Mouse (Mus musculus): ENCODE results near the gene Elmsan1. TPM values are rescaled to one million over a fixed set of nuclear protein-coding genes. Genes with fewer than 3 reads are reported as not detected.

Gene Elmsan1
- polyA plus RNA-seq, 1 experiment from 2014 or later = 12.5 TPM

- peaks cover 1% of the 10 kb centered on the region; the same call in 1 of the 2 replicates for H3K36me3 ChIP-seq
- H3K9ac ChIP-seq = no peak overlapping the region
- WGBS = 57% methylated on average over 10 of the region's 10 CpGs
- H3K4me1 ChIP-seq = peaks cover 83% of the 10 kb centered on the region
- H3K4me3 ChIP-seq = no peak overlapping the region
- no peak overlapping the region for H3K4me2 ChIP-seq
- ATAC-seq (ENCODE audit: borderline replicate concordance, extremely low read depth, low FRiP score, low TSS enrichment) = no peak
- peak overlapping the region; percentile 36 for H3K27ac ChIP-seq
- no peaks in the 10 kb centered on the region for H3K9me3 ChIP-seq
- H3K27me3 ChIP-seq = no peaks in the 10 kb centered on the region
Measured at GRCm38 (mm10) chr12:84178652-84179445, 39.8 kb downstream of the Elmsan1 start.

GRCm38 (mm10) chr12:84178052-84178451, 40.6 kb downstream of the Elmsan1 start:
- Histone ChIP-seq H3K27ac (peak overlapping the region; percentile 96), H3K4me2 (no peak overlapping the region), H3K27me3 (no peaks in the 10 kb centered on the region), H3K9ac (no peak overlapping the region), H3K9me3 (no peaks in the 10 kb centered on the region), H3K4me3 (no peak overlapping the region), H3K36me3 (peaks cover 9% of the 10 kb centered on the region), H3K4me1 (peaks cover 91% of the 10 kb centered on the region)
- 39% methylated on average over 1 of the region's 1 CpGs for WGBS
- ATAC-seq (ENCODE audit: borderline replicate concordance, extremely low read depth, low FRiP score, low TSS enrichment) = no peak

DNA sequence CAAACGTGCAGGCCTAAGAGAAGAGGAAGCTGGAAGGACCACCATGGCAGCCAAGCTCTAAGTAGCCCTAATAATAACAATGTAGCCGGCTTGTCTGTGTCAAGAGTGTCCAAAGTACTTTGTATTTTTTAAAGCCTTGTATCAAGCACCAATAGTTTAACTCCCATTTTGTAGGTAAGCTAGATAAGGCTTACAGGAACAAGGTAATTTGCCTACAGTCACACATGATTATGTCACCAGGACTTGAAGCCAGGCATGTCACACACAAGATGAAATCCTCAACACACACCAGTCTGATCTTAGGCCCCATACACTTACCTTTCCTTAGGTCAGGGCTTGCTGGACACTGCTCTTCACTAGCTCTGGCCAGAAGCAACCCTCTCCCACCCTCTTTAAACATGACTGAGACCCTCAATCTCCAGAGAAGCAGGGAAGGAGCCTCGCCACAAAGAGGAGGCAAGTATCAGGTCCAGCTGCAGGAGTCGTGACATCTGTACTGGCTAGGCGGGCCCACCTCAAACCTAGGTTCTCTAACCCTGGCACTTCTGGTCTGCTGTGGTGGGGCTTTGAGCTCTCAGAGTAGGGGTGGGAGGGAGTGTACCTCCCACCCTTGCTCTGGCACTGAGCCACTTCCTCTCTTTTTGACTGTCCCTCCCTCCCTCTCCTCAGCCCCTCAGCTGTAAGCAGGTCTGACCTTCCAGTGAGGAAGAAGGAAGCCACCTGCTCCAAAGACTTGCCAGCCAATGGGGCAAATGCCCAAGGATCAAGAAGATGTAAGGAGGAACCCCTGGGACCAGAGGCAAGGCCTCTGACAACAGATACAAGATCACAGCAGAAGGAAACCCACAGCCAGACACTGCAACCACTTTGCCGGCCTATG, 41.6 kb downstream of the Elmsan1 start:
- peak overlapping the region; percentile 61; the same call in 1 of the 2 replicates for H3K4me2 ChIP-seq
- H3K27ac ChIP-seq = peak overlapping the region; percentile 96
- H3K36me3 ChIP-seq = peaks cover 17% of the 10 kb centered on the region
- no peaks in the 10 kb centered on the region for H3K9me3 ChIP-seq
- H3K4me1 ChIP-seq = peaks cover 92% of the 10 kb centered on the region
- no peak for ATAC-seq (ENCODE audit: borderline replicate concordance, extremely low read depth, low FRiP score, low TSS enrichment)
- no peak overlapping the region for H3K4me3 ChIP-seq
- H3K27me3 ChIP-seq = no peaks in the 10 kb centered on the region
- WGBS = 28% methylated on average over 6 of the region's 6 CpGs
- H3K9ac ChIP-seq = 0 out of 2 replicates have a peak overlapping the region, but pooled peaks have one; percentile 31

GRCm38 (mm10) chr12:84176126-84176769, 42.4 kb downstream of the Elmsan1 start:
- ATAC-seq (ENCODE audit: borderline replicate concordance, extremely low read depth, low FRiP score, low TSS enrichment) = peak; percentile 9; the same call in 1 of the 2 replicates
- 11% methylated on average over 13 of the region's 13 CpGs for WGBS
- peaks cover 83% of the 10 kb centered on the region for H3K4me1 ChIP-seq
- H3K9me3 ChIP-seq = no peaks in the 10 kb centered on the region
- H3K27me3 ChIP-seq = no peaks in the 10 kb centered on the region
- H3K9ac ChIP-seq = peak overlapping the region; percentile 45
- peaks cover 26% of the 10 kb centered on the region for H3K36me3 ChIP-seq
- peak overlapping the region; percentile 61 for H3K4me2 ChIP-seq
- H3K27ac ChIP-seq = peak overlapping the region; percentile 96
- peak overlapping the region; percentile 37 for H3K4me3 ChIP-seq

- peak; percentile 81 for ATAC-seq (ENCODE audit: borderline replicate concordance, extremely low read depth, low FRiP score, low TSS enrichment)
- Histone ChIP-seq H3K27me3 (no peaks in the 10 kb centered on the region), H3K27ac (peak overlapping the region; percentile 96), H3K4me2 (peak overlapping the region; percentile 61), H3K4me3 (peak overlapping the region; percentile 37), H3K9me3 (no peaks in the 10 kb centered on the region), H3K36me3 (peaks cover 32% of the 10 kb centered on the region), H3K4me1 (peaks cover 77% of the 10 kb centered on the region), H3K9ac (peak overlapping the region; percentile 45)
- under 1% methylated on average over 20 of the region's 20 CpGs for WGBS
Measured at GRCm38 (mm10) chr12:84175659-84176061, 43.0 kb downstream of the Elmsan1 start.

GRCm38 (mm10) chr12:84174871-84175270, 43.8 kb downstream of the Elmsan1 start:
- no peak overlapping the region for H3K4me3 ChIP-seq
- H3K36me3 ChIP-seq = peaks cover 34% of the 10 kb centered on the region
- 40% methylated on average over 6 of the region's 6 CpGs for WGBS
- peaks cover 69% of the 10 kb centered on the region for H3K4me1 ChIP-seq
- H3K4me2 ChIP-seq = peak overlapping the region; percentile 61
- H3K27me3 ChIP-seq = no peaks in the 10 kb centered on the region
- ATAC-seq (ENCODE audit: borderline replicate concordance, extremely low read depth, low FRiP score, low TSS enrichment) = peak; percentile 32; the same call in 1 of the 2 replicates
- no peak overlapping the region for H3K9ac ChIP-seq
- no peaks in the 10 kb centered on the region for H3K9me3 ChIP-seq
- H3K27ac ChIP-seq = peak overlapping the region; percentile 96

DNA sequence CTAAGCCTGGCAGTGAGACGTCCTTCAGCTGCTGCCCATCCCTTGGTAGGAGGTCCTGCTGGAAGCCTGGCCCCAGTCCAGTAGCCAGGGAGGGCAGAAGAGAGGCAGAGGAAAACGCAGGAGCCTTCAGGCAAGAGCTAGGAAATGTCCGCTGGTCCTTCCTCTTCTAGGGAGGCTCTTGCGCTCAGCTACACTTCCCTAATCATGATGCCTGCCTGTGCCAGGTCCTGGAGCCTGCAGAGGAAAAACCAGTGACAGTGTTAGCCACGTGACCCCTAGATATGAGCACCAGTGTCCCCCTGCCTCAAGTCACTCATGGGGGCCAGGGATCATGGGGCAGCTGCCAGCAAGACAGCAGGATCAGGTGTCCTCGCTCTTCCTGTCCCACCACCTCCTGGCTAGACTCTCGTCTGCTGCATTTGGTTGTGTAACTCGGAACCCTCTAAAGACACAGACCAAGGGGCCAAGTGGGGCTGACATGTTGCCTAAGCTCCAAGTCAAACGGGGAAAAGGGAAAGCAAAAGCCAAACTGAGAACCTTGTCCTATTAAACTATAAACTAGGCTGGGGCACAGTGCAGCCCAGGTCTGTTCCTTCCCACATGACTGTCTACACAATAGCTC, 44.4 kb downstream of the Elmsan1 start:
- no peak overlapping the region for H3K4me3 ChIP-seq
- WGBS = 47% methylated on average over 9 of the region's 9 CpGs
- H3K4me1 ChIP-seq = peaks cover 63% of the 10 kb centered on the region
- no peak for ATAC-seq (ENCODE audit: borderline replicate concordance, extremely low read depth, low FRiP score, low TSS enrichment)
- peak overlapping the region; percentile 96 for H3K27ac ChIP-seq
- H3K4me2 ChIP-seq = peak overlapping the region; percentile 17; the same call in 1 of the 2 replicates
- H3K9ac ChIP-seq = no peak overlapping the region
- H3K9me3 ChIP-seq = no peaks in the 10 kb centered on the region
- peaks cover 34% of the 10 kb centered on the region for H3K36me3 ChIP-seq
- H3K27me3 ChIP-seq = no peaks in the 10 kb centered on the region

- ATAC-seq (ENCODE audit: borderline replicate concordance, extremely low read depth, low FRiP score, low TSS enrichment) = no peak; the same call in 1 of the 2 replicates
- Histone ChIP-seq H3K4me3 (no peak overlapping the region), H3K36me3 (peaks cover 37% of the 10 kb centered on the region), H3K4me2 (no peak overlapping the region), H3K27ac (peak overlapping the region; percentile 96; the same call in 1 of the 2 replicates), H3K27me3 (no peaks in the 10 kb centered on the region), H3K9ac (no peak overlapping the region), H3K4me1 (peaks cover 54% of the 10 kb centered on the region), H3K9me3 (no peaks in the 10 kb centered on the region)
- 89% methylated on average over 13 of the region's 13 CpGs for WGBS
Measured at GRCm38 (mm10) chr12:84173309-84173915, 45.3 kb downstream of the Elmsan1 start.

- no peak overlapping the region for H3K4me3 ChIP-seq
- H3K27me3 ChIP-seq = no peaks in the 10 kb centered on the region
- peaks cover 37% of the 10 kb centered on the region for H3K36me3 ChIP-seq
- WGBS = 88% methylated on average over 17 of the region's 17 CpGs
- H3K4me1 ChIP-seq = peaks cover 49% of the 10 kb centered on the region
- ATAC-seq (ENCODE audit: borderline replicate concordance, extremely low read depth, low FRiP score, low TSS enrichment) = no peak
- H3K9me3 ChIP-seq = no peaks in the 10 kb centered on the region
- H3K9ac ChIP-seq = no peak overlapping the region
- no peak overlapping the region for H3K4me2 ChIP-seq
- H3K27ac ChIP-seq = no peak overlapping the region
Measured at GRCm38 (mm10) chr12:84172862-84173261, 45.8 kb downstream of the Elmsan1 start.

- Histone ChIP-seq H3K36me3 (peaks cover 42% of the 10 kb centered on the region), H3K4me1 (peaks cover 42% of the 10 kb centered on the region), H3K4me2 (no peak overlapping the region), H3K27me3 (no peaks in the 10 kb centered on the region), H3K27ac (no peak overlapping the region), H3K9me3 (no peaks in the 10 kb centered on the region), H3K4me3 (no peak overlapping the region), H3K9ac (no peak overlapping the region)
- WGBS = 88% methylated on average over 3 of the region's 3 CpGs
- ATAC-seq (ENCODE audit: borderline replicate concordance, extremely low read depth, low FRiP score, low TSS enrichment) = no peak
Measured at GRCm38 (mm10) chr12:84172216-84172615, 46.5 kb downstream of the Elmsan1 start.

- no peak overlapping the region for H3K27ac ChIP-seq
- 82% methylated on average over 10 of the region's 10 CpGs for WGBS
- H3K9ac ChIP-seq = no peak overlapping the region
- H3K4me3 ChIP-seq = no peak overlapping the region
- H3K9me3 ChIP-seq = no peaks in the 10 kb centered on the region
- H3K4me1 ChIP-seq = peaks cover 35% of the 10 kb centered on the region
- no peaks in the 10 kb centered on the region for H3K27me3 ChIP-seq
- peaks cover 46% of the 10 kb centered on the region for H3K36me3 ChIP-seq
- no peak overlapping the region for H3K4me2 ChIP-seq
- no peak for ATAC-seq (ENCODE audit: borderline replicate concordance, extremely low read depth, low FRiP score, low TSS enrichment)
Measured at GRCm38 (mm10) chr12:84170610-84171009, 48.1 kb downstream of the Elmsan1 start.

Measured in lung, embryonic 15.5 days (tissue).